Mouse (Mus musculus): Measurements from ENCODE around the gene Csrp3. TPM values are rescaled to one million over a fixed set of nuclear protein-coding genes. Genes with fewer than 3 reads are reported as not detected.

Gene Csrp3
- 0.25 TPM in 1 of 2 replicates, not detected in the other for polyA plus RNA-seq (2015; fragmentation: Nextera tagmentation; extraction: Ambion mirVana)

DNA sequence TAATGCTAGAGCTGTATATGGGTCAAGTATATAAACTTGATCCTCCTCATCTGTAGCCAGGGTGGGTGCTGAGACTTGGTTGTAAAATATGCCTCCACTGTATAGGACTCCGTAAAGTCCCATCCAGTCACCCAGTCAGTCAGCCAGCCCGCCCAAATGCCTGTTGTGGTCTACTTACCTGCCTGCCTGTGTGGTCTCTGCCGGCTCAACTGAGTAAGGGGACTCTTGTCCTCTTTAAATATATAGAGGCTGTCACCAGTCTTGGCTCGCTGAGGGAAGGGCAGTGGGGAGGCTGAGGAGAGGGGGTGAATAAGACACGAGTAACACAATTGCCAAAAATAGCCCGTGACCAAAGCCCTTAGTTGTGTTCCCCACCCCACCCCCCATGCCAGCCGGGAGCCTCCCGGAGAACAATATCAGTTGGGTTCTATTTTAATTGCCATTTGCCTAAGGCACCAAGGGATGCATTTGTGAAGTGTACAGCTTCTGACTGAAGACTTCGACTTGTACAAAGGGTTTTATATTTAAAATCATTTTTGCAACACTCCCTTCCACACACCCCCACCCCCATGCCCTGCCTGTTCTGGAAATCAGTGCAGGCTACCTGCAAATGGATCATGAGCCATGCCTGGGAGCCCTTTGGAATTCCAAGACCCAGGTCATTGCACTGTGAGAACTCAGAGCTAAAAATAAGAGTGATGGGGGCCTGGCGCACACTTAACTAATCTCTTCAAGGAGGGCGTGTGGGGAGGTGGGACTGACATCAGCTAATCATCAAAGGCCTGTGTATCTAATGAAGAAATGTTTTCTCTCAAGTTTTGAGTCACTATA, at the start of gene Csrp3:
Gene Csrp3 (minus strand): TSS at position 214 of the 831 bp plus-strand sequence.
- Histone ChIP-seq H3K27me3 (ENCODE audit: control insufficient read depth, insufficient read depth, low read depth, low read length) (no peaks in the 10 kb centered on the region; the same call in 1 of the 2 replicates), H3K4me3 (ENCODE audit: low read depth, low read length) (no peak within 1 kb of the TSS), H3K4me1 (ENCODE audit: control insufficient read depth, insufficient read depth, low read length) (peaks cover 8% of the 10 kb centered on the region; the same call in 1 of the 2 replicates), H3K4me2 (ENCODE audit: low read length) (no peak within 1 kb of the TSS), H3K27ac (ENCODE audit: low read length) (no peak within 1 kb of the TSS), H3K9me3 (replicated peaks; ENCODE audit: control insufficient read depth, low read length, poor library complexity, severe bottlenecking) (no peaks in the 10 kb centered on the region), H3K9ac (ENCODE audit: low read depth, low read length) (no peak within 1 kb of the TSS), H3K36me3 (ENCODE audit: control insufficient read depth, insufficient read depth, low read length) (no peaks in the 10 kb centered on the region)
- 38% methylated on average over 11 of the region's 11 CpGs for WGBS
- no peak for ATAC-seq

DNA sequence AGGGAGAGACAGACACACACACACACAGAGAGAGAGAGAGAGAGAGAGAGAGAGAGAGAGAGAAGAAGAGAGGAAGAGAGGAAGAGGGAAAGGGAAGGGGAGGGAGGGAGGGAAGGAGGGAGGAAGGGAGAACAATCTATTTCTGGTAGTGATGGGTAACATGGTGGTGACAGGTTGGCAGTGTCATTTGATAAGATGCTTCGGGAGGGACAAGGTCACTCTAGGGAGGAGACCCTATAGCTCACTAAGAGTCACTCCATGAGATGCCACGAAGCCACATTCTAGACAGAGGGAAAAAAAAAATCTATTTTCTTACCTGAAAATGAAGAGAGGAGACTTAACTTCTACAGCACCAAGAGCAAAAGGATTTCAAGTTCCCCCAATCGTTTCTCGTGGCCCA, 48.2 kb upstream of the Csrp3 start:
- Histone ChIP-seq H3K4me2 (ENCODE audit: low read length) (no peak overlapping the region), H3K9ac (ENCODE audit: low read depth, low read length) (no peak overlapping the region), H3K4me1 (ENCODE audit: control insufficient read depth, insufficient read depth, low read length) (peaks cover 11% of the 10 kb centered on the region), H3K27ac (ENCODE audit: low read length) (no peak overlapping the region), H3K4me3 (ENCODE audit: low read depth, low read length) (no peak overlapping the region), H3K9me3 (replicated peaks; ENCODE audit: control insufficient read depth, low read length, poor library complexity, severe bottlenecking) (no peaks in the 10 kb centered on the region), H3K27me3 (ENCODE audit: control insufficient read depth, insufficient read depth, low read depth, low read length) (0 out of 2 replicates have a peak, but pooled peaks cover 3% of the 10 kb centered on the region), H3K36me3 (ENCODE audit: control insufficient read depth, insufficient read depth, low read length) (no peaks in the 10 kb centered on the region)
- ATAC-seq: no peak
- 87% methylated on average over 4 of the region's 4 CpGs for WGBS

DNA sequence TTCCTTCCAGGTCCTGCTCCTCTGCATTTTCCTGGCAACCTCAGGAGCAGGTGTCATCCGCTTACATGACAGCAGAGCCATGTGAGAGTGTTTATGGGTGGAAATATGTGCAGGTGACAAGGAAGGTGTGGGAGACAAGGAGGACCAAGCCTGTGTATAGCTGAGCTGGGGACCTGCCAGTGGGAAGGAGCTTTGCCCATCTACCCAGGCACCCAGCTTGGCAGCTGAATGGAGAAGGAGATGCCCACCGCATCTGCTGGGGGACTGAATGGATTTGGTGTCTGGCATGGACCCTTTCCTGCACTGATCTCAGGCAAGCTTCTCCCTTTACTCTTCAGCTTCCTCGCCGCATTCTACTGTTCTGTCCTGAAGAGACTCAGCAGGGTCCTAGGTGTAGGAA, 47.6 kb upstream of the Csrp3 start:
- Histone ChIP-seq H3K4me1 (ENCODE audit: control insufficient read depth, insufficient read depth, low read length) (peaks cover 13% of the 10 kb centered on the region), H3K4me3 (ENCODE audit: low read depth, low read length) (no peak overlapping the region), H3K9me3 (replicated peaks; ENCODE audit: control insufficient read depth, low read length, poor library complexity, severe bottlenecking) (no peaks in the 10 kb centered on the region), H3K27ac (ENCODE audit: low read length) (no peak overlapping the region), H3K4me2 (ENCODE audit: low read length) (no peak overlapping the region), H3K27me3 (ENCODE audit: control insufficient read depth, insufficient read depth, low read depth, low read length) (0 out of 2 replicates have a peak, but pooled peaks cover 3% of the 10 kb centered on the region), H3K9ac (ENCODE audit: low read depth, low read length) (no peak overlapping the region), H3K36me3 (ENCODE audit: control insufficient read depth, insufficient read depth, low read length) (no peaks in the 10 kb centered on the region)
- ATAC-seq: no peak
- WGBS: 87% methylated on average over 4 of the region's 4 CpGs

DNA sequence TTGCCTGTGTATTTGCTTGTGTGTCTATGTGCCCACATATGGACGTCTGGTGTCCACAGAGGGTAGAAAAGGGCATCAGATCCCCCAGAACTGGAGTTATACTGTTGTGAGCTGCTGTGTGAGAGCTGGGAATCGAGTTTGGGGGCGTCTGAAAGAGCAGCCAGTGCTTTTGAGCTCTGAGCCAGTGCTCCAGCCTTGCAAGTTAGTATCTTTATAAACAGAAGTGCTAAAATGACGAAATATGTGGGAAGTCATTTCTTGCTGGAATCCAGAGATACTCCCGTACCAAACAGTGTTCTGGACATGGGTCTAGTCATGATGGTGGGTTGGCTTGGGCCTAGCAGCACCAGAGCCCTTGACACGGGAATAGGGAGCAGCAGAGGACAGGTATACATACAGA, 46.9 kb upstream of the Csrp3 start:
- Histone ChIP-seq H3K27ac (ENCODE audit: low read length) (no peak overlapping the region), H3K4me2 (ENCODE audit: low read length) (no peak overlapping the region), H3K9ac (ENCODE audit: low read depth, low read length) (no peak overlapping the region), H3K27me3 (ENCODE audit: control insufficient read depth, insufficient read depth, low read depth, low read length) (0 out of 2 replicates have a peak, but pooled peaks cover 3% of the 10 kb centered on the region), H3K9me3 (replicated peaks; ENCODE audit: control insufficient read depth, low read length, poor library complexity, severe bottlenecking) (no peaks in the 10 kb centered on the region), H3K36me3 (ENCODE audit: control insufficient read depth, insufficient read depth, low read length) (no peaks in the 10 kb centered on the region), H3K4me1 (ENCODE audit: control insufficient read depth, insufficient read depth, low read length) (peaks cover 13% of the 10 kb centered on the region), H3K4me3 (ENCODE audit: low read depth, low read length) (no peak overlapping the region)
- WGBS: 85% methylated on average over 6 of the region's 6 CpGs
- no peak for ATAC-seq

DNA sequence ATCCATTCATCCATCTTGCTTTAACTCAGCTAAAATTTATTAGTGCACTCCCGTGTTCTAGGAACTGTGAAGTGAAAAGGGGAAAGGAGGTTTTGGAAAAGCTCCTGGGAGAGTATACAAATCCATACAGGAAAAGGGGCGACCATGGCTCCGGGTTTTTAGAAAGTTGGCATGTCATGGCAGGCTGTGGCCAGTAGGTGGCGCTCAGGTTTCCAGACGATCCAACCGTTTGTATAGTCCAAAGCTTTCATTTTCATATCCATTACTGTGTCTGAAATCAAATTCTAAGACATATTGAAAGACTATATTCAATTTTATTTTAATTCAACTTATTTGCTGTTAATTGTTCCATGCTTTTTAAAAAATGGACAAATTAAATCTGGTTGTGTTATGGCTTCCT, 46.3 kb upstream of the Csrp3 start:
- WGBS: 2% methylated on average over 6 of the region's 6 CpGs
- H3K9me3 ChIP-seq (replicated peaks; ENCODE audit: control insufficient read depth, low read length, poor library complexity, severe bottlenecking): no peaks in the 10 kb centered on the region
- no peaks in the 10 kb centered on the region for H3K36me3 ChIP-seq (ENCODE audit: control insufficient read depth, insufficient read depth, low read length)
- H3K27ac ChIP-seq (ENCODE audit: low read length): no peak overlapping the region
- peaks cover under 1% of the 10 kb centered on the region; the same call in 1 of the 2 replicates for H3K27me3 ChIP-seq (ENCODE audit: control insufficient read depth, insufficient read depth, low read depth, low read length)
- H3K4me2 ChIP-seq (ENCODE audit: low read length): no peak overlapping the region
- H3K4me1 ChIP-seq (ENCODE audit: control insufficient read depth, insufficient read depth, low read length): peaks cover 13% of the 10 kb centered on the region
- H3K9ac ChIP-seq (ENCODE audit: low read depth, low read length): no peak overlapping the region
- H3K4me3 ChIP-seq (ENCODE audit: low read depth, low read length): no peak overlapping the region
- no peak for ATAC-seq

DNA sequence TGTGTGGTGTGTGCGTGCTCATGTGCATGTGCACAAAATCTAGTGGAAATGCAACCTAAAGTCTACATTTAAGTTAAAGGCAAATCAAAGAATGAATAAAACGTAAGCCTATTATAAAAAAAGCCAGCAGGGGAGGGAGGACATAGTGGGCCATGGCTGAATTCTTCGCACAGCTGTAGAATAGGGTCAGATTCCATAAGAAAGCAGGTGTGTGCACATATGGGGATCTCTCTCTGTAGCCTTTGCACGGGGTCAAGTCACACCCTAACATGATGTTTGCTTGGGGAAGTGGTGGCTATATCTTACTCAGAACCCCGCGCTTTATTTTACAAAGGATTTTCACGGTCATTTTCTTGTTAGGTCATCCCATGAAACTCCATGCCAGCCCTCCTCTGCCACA, 45.3 kb upstream of the Csrp3 start:
- Histone ChIP-seq H3K9me3 (replicated peaks; ENCODE audit: control insufficient read depth, low read length, poor library complexity, severe bottlenecking) (no peaks in the 10 kb centered on the region), H3K9ac (ENCODE audit: low read depth, low read length) (no peak overlapping the region), H3K27me3 (ENCODE audit: control insufficient read depth, insufficient read depth, low read depth, low read length) (peaks cover 2% of the 10 kb centered on the region; the same call in 1 of the 2 replicates), H3K4me2 (ENCODE audit: low read length) (no peak overlapping the region), H3K4me1 (ENCODE audit: control insufficient read depth, insufficient read depth, low read length) (peaks cover 16% of the 10 kb centered on the region), H3K36me3 (ENCODE audit: control insufficient read depth, insufficient read depth, low read length) (no peaks in the 10 kb centered on the region), H3K4me3 (ENCODE audit: low read depth, low read length) (no peak overlapping the region), H3K27ac (ENCODE audit: low read length) (no peak overlapping the region)
- ATAC-seq: no peak
- 75% methylated on average over 7 of the region's 7 CpGs for WGBS

DNA sequence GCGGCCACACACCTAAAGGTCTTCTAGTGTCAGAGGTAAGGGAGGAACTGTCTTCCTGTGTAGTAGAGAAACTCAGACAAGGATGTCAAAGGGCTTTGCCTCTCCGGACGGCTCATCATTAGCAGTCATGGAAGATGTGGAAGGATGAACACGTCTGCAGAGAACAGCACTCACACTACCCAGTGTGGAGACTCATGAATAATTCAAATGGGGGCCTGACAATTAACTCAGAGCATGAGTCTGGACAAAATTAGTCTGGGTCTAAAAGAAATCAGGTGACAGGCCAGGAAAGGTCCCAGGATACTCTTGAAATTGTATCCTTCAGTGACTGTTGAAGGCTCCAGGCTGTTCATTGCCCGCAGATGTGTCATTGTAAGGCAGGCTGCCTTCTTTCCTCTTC, 43.2 kb upstream of the Csrp3 start:
- H3K4me1 ChIP-seq (ENCODE audit: control insufficient read depth, insufficient read depth, low read length): peaks cover 10% of the 10 kb centered on the region; the same call in 1 of the 2 replicates
- no peak overlapping the region for H3K9ac ChIP-seq (ENCODE audit: low read depth, low read length)
- no peaks in the 10 kb centered on the region for H3K9me3 ChIP-seq (replicated peaks; ENCODE audit: control insufficient read depth, low read length, poor library complexity, severe bottlenecking)
- H3K4me2 ChIP-seq (ENCODE audit: low read length): no peak overlapping the region
- H3K36me3 ChIP-seq (ENCODE audit: control insufficient read depth, insufficient read depth, low read length): no peaks in the 10 kb centered on the region
- no peak overlapping the region for H3K4me3 ChIP-seq (ENCODE audit: low read depth, low read length)
- H3K27ac ChIP-seq (ENCODE audit: low read length): no peak overlapping the region
- H3K27me3 ChIP-seq (ENCODE audit: control insufficient read depth, insufficient read depth, low read depth, low read length): peaks cover 2% of the 10 kb centered on the region; the same call in 1 of the 2 replicates
- peak; percentile 14; the same call in 1 of the 2 replicates for ATAC-seq
- WGBS: 26% methylated on average over 5 of the region's 5 CpGs

DNA sequence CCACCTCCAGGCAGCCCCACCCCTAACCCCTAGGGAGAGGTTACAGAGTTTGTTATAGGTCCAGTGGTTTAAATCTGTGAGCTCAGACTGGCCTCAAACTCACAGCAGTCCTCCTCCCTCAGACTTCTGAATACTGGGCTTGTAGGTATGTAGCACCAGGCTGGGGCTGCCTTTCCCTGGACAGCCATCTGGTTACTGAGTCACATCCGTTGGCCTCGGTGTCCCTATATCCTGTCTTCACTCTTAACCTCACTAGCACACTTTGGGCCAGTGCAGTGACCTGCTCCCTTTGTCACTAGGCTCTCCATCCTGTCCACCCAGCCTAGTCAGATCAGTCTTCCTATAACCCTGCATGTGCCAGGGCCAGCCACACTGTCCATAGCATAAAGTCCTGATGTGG, 40.9 kb upstream of the Csrp3 start:
- H3K4me1 ChIP-seq (ENCODE audit: control insufficient read depth, insufficient read depth, low read length): peaks cover 7% of the 10 kb centered on the region; the same call in 1 of the 2 replicates
- WGBS: 83% methylated on average over 2 of the region's 2 CpGs
- no peak overlapping the region for H3K4me2 ChIP-seq (ENCODE audit: low read length)
- no peaks in the 10 kb centered on the region for H3K9me3 ChIP-seq (replicated peaks; ENCODE audit: control insufficient read depth, low read length, poor library complexity, severe bottlenecking)
- H3K27ac ChIP-seq (ENCODE audit: low read length): no peak overlapping the region
- H3K36me3 ChIP-seq (ENCODE audit: control insufficient read depth, insufficient read depth, low read length): no peaks in the 10 kb centered on the region
- no peak overlapping the region for H3K9ac ChIP-seq (ENCODE audit: low read depth, low read length)
- H3K27me3 ChIP-seq (ENCODE audit: control insufficient read depth, insufficient read depth, low read depth, low read length): peaks cover 10% of the 10 kb centered on the region
- H3K4me3 ChIP-seq (ENCODE audit: low read depth, low read length): no peak overlapping the region
- no peak for ATAC-seq

DNA sequence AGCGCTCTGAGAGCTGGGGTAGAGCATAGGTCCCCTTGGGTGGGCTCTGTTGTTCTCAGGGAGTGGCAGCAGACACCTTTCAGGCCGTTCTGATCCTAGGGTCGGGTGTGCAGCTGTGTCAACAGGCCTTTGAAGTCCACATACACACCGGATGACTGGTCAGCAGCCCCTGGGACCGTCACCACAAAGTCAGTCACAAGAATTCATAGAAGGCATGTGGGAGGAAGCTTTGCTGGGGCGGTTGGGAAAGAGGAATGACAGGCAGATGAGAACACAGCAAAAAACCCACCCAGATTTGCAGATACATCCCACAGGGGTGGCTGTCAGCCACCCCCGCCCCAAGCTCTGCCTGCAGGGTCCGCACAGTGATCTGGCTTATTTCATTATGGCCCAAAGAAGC, 40.1 kb upstream of the Csrp3 start:
- Histone ChIP-seq H3K9ac (ENCODE audit: low read depth, low read length) (no peak overlapping the region), H3K4me3 (ENCODE audit: low read depth, low read length) (no peak overlapping the region), H3K4me1 (ENCODE audit: control insufficient read depth, insufficient read depth, low read length) (peaks cover 7% of the 10 kb centered on the region; the same call in 1 of the 2 replicates), H3K36me3 (ENCODE audit: control insufficient read depth, insufficient read depth, low read length) (no peaks in the 10 kb centered on the region), H3K27me3 (ENCODE audit: control insufficient read depth, insufficient read depth, low read depth, low read length) (peaks cover 17% of the 10 kb centered on the region), H3K27ac (ENCODE audit: low read length) (no peak overlapping the region), H3K4me2 (ENCODE audit: low read length) (no peak overlapping the region), H3K9me3 (replicated peaks; ENCODE audit: control insufficient read depth, low read length, poor library complexity, severe bottlenecking) (no peaks in the 10 kb centered on the region)
- WGBS: 42% methylated on average over 8 of the region's 8 CpGs
- ATAC-seq: no peak
